Mouse (Mus musculus) bone marrow, adult 2 months (tissue): ENCODE results near the gene Gm11084. TPM values are rescaled to one million over a fixed set of nuclear protein-coding genes. Genes with fewer than 3 reads are reported as not detected.
"Not testable (repeated sequence)": the region's sequence is repeated elsewhere in the genome, so short reads cannot be mapped to it uniquely, and the experiment has no call there.

ENCODE experiments used
- H3K27ac ChIP-seq: fragments of 200-500 bp; 2 replicates; pipeline ENCODE4 v1.5.1; 2012; ENCODE audit warnings: low read depth, mild to moderate bottlenecking, control low read depth, inconsistent platforms, low read length; ENCODE audit not compliant: control insufficient read depth, poor library complexity, insufficient read depth
- H3K4me1 ChIP-seq: fragments of 200-500 bp; 2 replicates; pipeline ENCODE4 v1.6.1; 2011; ENCODE audit warnings: low read length; ENCODE audit not compliant: control insufficient read depth, insufficient read depth
- H3K4me3 ChIP-seq: fragments of 200-500 bp; replicated peaks from 2 replicates; pipeline ENCODE3; 2011; ENCODE audit warnings: mild to moderate bottlenecking, low read depth, low read length, control low read depth; ENCODE audit not compliant: control insufficient read depth
- CTCF ChIP-seq: fragments of 200-500 bp; IDR thresholded peaks from 2 replicates; pipeline ENCODE4 v1.5.1; 2011; ENCODE audit warnings: low read length, control low read depth; ENCODE audit not compliant: control insufficient read depth, insufficient read depth
- POLR2A ChIP-seq: fragments of 200-500 bp; IDR thresholded peaks from 2 replicates; pipeline ENCODE4 v1.6.1; 2011; ENCODE audit warnings: low read depth, mild to moderate bottlenecking, control low read depth, low read length, borderline replicate concordance; ENCODE audit not compliant: control insufficient read depth
- WGBS: fragments of 180-500 bp; shearing (Covaris S2); methylation state at CpG from one replicate; pipeline ENCODE4 v1.1.7; 2018; 5-methylcytosine and 5-hydroxymethylcytosine counted together
- polyA plus RNA-seq: library from polyadenylated mRNA; stranded (reverse); fragments of >200 nt; gene quantifications from 2 replicates; pipeline ENCODE4 v1.2.4, GENCODE M21; 2011; ENCODE audit warnings: low replicate concordance; ENCODE audit not compliant: missing spikeins, insufficient read depth, insufficient read length

Gm11084 gene
- not detected in 2 replicates for polyA plus RNA-seq

GRCm38 (mm10) chr2:72986616-72987015, at the start of gene Gm11084:
TSS of gene Gm11084 (minus strand) at chr2:72986716.
- WGBS: 85% methylated on average over 5 of the region's 5 CpGs
- peaks cover 3% of the 10 kb centered on the region; the same call in 1 of the 2 replicates for H3K4me1 ChIP-seq
- TF ChIP-seq POLR2A (no peak), CTCF (no peak)
- no peak within 1 kb of the TSS for H3K4me3 ChIP-seq
- H3K27ac ChIP-seq: no peak within 1 kb of the TSS

- Histone ChIP-seq H3K4me1 (no peaks in the 10 kb centered on the region; the same call in 1 of the 2 replicates), H3K4me3 (no peak overlapping the region), H3K27ac (no peak overlapping the region)
- WGBS: 75% methylated on average over 7 of the region's 7 CpGs
- no peak for TF ChIP-seq POLR2A
- no peak for TF ChIP-seq CTCF
Observed at GRCm38 (mm10) chr2:73031061-73032055, 44.8 kb upstream of the Gm11084 start.

DNA sequence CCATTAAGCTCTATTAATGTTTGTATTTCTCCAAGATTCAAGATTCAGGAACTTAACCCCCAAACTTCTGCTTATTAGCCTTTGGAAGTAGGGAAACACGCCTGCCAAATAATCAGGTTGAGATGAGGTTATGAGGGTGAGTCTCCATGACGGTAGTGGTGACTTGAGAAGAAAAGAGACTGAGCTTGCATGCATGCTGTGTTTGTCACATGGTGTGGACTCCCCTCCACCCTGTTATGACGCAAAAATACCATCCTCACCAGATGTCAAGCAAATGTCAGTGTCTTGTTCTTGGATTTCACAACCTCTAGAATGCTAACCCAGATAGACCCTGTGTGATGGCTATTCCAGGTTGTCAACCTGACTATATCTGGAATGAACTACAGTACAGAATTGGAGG, 43.3 kb upstream of the Gm11084 start:
- TF ChIP-seq CTCF (no peak), POLR2A (no peak)
- H3K27ac ChIP-seq: no peak overlapping the region
- no peaks in the 10 kb centered on the region; the same call in 1 of the 2 replicates for H3K4me1 ChIP-seq
- WGBS: 63% methylated on average over 3 of the region's 3 CpGs
- H3K4me3 ChIP-seq: no peak overlapping the region

- no peak overlapping the region for H3K27ac ChIP-seq
- no peak for TF ChIP-seq POLR2A
- no peak for TF ChIP-seq CTCF
- 55% methylated on average over 3 of the region's 3 CpGs for WGBS
- H3K4me1 ChIP-seq: no peaks in the 10 kb centered on the region; the same call in 1 of the 2 replicates
- no peak overlapping the region for H3K4me3 ChIP-seq
Observed at GRCm38 (mm10) chr2:73028019-73028418, 41.5 kb upstream of the Gm11084 start.

GRCm38 (mm10) chr2:73027126-73027525, 40.6 kb upstream of the Gm11084 start:
- TF ChIP-seq POLR2A: no peak
- no peak for TF ChIP-seq CTCF
- H3K27ac ChIP-seq: no peak overlapping the region
- WGBS: 36% methylated on average over 3 of the region's 3 CpGs

GRCm38 (mm10) chr2:73023803-73024202, 37.3 kb upstream of the Gm11084 start:
- WGBS: 45% methylated on average over 6 of the region's 6 CpGs
- Histone ChIP-seq H3K27ac (peak overlapping the region; percentile 61; the same call in 1 of the 2 replicates), H3K4me3 (no peak overlapping the region), H3K4me1 (no peaks in the 10 kb centered on the region; the same call in 1 of the 2 replicates)
- TF ChIP-seq POLR2A (no peak), CTCF (no peak)

More at GRCm38 (mm10) chr2:73027126-73027525, 40.6 kb upstream of the Gm11084 start:
- Histone ChIP-seq H3K4me1 (no peaks in the 10 kb centered on the region; the same call in 1 of the 2 replicates), H3K4me3 (no peak overlapping the region)

- no peaks in the 10 kb centered on the region; the same call in 1 of the 2 replicates for H3K4me1 ChIP-seq
- no peak for TF ChIP-seq CTCF
- no peak overlapping the region for H3K4me3 ChIP-seq
- no peak overlapping the region for H3K27ac ChIP-seq
- WGBS: 68% methylated on average over 6 of the region's 6 CpGs
Observed at GRCm38 (mm10) chr2:73021046-73021445, 34.5 kb upstream of the Gm11084 start.

GRCm38 (mm10) chr2:73019371-73020146, 33.0 kb upstream of the Gm11084 start:
- TF ChIP-seq POLR2A: no peak
- no peak for TF ChIP-seq CTCF
- H3K4me1 ChIP-seq: no peaks in the 10 kb centered on the region; the same call in 1 of the 2 replicates
- H3K27ac ChIP-seq: no peak overlapping the region
- no peak overlapping the region for H3K4me3 ChIP-seq
- 52% methylated on average over 9 of the region's 9 CpGs for WGBS

- not testable (repeated sequence) for H3K4me3 ChIP-seq, H3K4me1 ChIP-seq, H3K27ac ChIP-seq
- WGBS: 38% methylated on average over 9 of the region's 9 CpGs
Observed at GRCm38 (mm10) chr2:73014063-73014462, 27.5 kb upstream of the Gm11084 start.
